In genomic region chr12:84438697-84439096, GRCm38 (mm10) we compare ENCODE assay signal across 17 mouse cellular contexts. TPM values are rescaled to one million over a fixed set of nuclear protein-coding genes. Genes with fewer than 3 reads are reported as not detected.
"Had no signal": no experiment of that assay in that cellular context is flagged by ENCODE, and none has a peak within 500 bp of the region (broad histone marks: within the 10 kb centered on the region; RNA-seq: fewer than 3 reads in every experiment).

No protein-coding gene starts in this region.

- H3K27ac ChIP-seq: neural tube, embryonic 13.5 days; neural tube, embryonic 15.5 days; stomach, embryonic 15.5 days; stomach, postnatal 0 days had no signal

- DNase-seq: retina, postnatal 1 day; right cerebral cortex, adult 18-20 months; right cerebral cortex, postnatal 14 days; right cerebral cortex, postnatal 25 days; right cerebral cortex, postnatal 4 days; spleen, adult 18-20 months; thymus, adult 18-20 months; thymus, adult 2 months; thymus, postnatal 14 days; thymus, postnatal 25 days; thymus, postnatal 36 days; thymus, postnatal 4 days had no signal

- H3K36me3 ChIP-seq: stomach, embryonic 15.5 days had no signal

- H3K4me1 ChIP-seq: neural tube, embryonic 13.5 days; neural tube, embryonic 15.5 days; stomach, embryonic 15.5 days had no signal

- H3K9me3 ChIP-seq: neural tube, embryonic 13.5 days; neural tube, embryonic 15.5 days; stomach, embryonic 15.5 days had no signal

- H3K9ac ChIP-seq: neural tube, embryonic 13.5 days; neural tube, embryonic 15.5 days; stomach, embryonic 15.5 days had no signal

- H3K4me3 ChIP-seq: neural tube, embryonic 13.5 days; neural tube, embryonic 15.5 days; stomach, embryonic 15.5 days had no signal

- H3K27me3 ChIP-seq: neural tube, embryonic 13.5 days; neural tube, embryonic 15.5 days; stomach, embryonic 15.5 days had no signal

RNA-seq across cellular contexts. Expression of gene Bbof1, which starts 29.8 kb away (rescaled TPM):
- polyA plus RNA-seq: small intestine, adult 2 months had no signal
